Mouse (Mus musculus): Measurements from ENCODE around the gene Vmn2r18.

Gene Vmn2r18

DNA sequence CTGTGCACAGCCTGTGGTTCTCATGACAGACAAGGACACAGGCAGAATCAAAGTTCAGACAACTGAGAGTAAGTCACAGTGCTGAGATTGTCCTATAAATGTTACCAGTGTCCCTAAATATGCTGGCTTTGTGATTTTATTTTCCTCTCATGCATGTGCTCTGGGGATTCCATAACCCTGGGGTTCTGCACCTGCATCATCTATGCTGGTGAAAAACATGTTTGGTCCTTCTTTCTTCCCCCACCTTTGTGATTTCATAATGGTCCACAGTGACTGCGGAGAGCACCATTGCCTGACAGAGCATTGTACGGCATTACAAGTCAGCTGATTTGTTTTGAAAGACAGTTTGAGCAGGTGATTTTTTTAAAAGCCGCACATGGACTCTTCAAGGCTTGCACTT, at the start of gene Vmn2r18:
Gene Vmn2r18 (minus strand): TSS at position 101 of the 400 bp plus-strand sequence.
- DNase-seq (ENCODE audit: low read depth, low spot score), result no peak

GRCm38 (mm10) chr5:151651411-151651784, 45.6 kb upstream of the Vmn2r18 start:
- DNase-seq (ENCODE audit: low read depth, low spot score), result no peak

DNA sequence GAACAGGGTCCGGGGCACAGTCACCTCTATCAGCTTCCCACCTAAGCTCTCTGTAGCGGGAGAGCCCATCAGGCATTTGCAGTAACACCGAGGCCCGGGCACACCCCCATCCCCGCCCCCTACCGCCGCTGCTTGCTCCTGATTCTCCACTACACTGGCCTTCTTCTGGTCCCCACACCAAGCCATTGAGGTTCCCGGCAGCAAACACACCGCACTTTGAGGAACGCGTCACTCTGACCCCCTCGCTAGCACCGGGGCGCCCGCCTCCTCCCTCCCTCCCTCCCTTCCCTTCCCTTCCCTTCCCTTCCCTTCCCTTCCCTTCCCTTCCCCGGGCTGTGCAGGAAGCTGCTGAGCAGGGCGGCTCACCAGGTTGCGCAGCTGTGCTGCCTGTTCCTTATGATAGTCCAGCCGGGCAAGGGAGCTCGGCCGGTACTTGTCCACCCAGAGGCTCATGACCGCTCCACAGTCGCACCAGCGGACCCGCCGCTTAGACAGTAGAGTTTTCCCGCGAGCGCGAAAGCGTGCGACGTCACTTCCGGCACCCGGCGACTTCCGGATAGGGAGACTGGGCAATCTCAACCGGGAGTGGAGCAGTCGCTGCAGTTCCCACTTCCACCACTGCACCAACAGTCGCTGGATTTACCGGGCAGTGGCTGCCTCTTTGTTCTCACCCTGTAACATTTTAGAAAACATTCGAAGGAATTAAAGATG, 45.0 kb upstream of the Vmn2r18 start, which contains the start of gene Rfc3:
Gene Rfc3 (minus strand): TSS at position 543 of the 711 bp plus-strand sequence.
- DNase-seq (ENCODE audit: low read depth, low spot score), result peak; percentile 98

DNA sequence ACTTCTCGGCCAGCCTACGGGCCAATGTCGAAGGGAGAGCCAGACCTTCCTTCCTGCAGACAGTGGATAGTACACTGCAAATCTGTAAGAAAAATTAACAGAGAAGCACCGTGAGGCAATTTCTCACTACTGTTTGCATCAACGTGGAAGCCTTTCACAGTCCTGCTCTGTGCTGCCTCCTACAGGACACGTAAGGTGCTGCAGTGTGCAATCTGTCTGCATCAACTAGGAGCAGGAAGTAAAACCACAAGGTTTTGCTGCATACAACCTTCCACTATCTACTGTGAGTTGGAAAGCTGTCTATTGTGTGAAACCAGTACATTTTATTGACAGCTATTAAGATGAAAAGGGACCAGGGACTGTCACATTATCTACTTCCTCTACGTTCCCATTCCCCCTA, 39.0 kb upstream of the Vmn2r18 start:
- peak; percentile 4 for DNase-seq (ENCODE audit: low read depth, low spot score)

- DNase-seq (ENCODE audit: low read depth, low spot score), result no peak
These were observed 37.0 kb upstream of the Vmn2r18 start for GRCm38 (mm10) chr5:151642867-151643266.

DNA sequence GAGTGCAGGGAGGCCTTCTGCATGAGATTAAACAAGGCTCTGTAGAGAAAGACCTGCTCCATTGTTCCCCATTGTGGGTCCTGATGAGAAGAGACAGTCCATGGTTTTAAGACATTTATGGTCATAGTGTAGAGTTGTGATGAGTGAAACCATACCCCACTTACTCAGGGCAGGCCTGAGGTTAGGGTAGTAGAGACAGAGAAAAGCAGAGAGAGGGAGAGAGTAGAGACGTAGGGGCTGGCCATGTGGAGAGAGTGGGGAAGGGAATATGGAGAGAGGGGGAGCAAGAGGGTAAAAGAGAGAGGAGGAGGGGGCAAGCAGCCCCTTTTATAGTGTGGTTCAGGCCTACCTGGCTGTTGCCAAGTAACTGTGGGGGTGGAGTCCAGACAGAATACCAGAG, 36.3 kb upstream of the Vmn2r18 start:
- DNase-seq (ENCODE audit: low read depth, low spot score), result no peak

- DNase-seq (ENCODE audit: low read depth, low spot score), result no peak
These were observed 4.1 kb downstream of the Vmn2r18 start for GRCm38 (mm10) chr5:151601696-151602095.
